Mouse (Mus musculus): ENCODE measurements around the gene Kifap3. TPM values are rescaled to one million over a fixed set of nuclear protein-coding genes. Genes with fewer than 3 reads are reported as not detected.

Gene Kifap3
- polyA plus RNA-seq, 1 experiment from 2014 or later, result 49.6 TPM

DNA sequence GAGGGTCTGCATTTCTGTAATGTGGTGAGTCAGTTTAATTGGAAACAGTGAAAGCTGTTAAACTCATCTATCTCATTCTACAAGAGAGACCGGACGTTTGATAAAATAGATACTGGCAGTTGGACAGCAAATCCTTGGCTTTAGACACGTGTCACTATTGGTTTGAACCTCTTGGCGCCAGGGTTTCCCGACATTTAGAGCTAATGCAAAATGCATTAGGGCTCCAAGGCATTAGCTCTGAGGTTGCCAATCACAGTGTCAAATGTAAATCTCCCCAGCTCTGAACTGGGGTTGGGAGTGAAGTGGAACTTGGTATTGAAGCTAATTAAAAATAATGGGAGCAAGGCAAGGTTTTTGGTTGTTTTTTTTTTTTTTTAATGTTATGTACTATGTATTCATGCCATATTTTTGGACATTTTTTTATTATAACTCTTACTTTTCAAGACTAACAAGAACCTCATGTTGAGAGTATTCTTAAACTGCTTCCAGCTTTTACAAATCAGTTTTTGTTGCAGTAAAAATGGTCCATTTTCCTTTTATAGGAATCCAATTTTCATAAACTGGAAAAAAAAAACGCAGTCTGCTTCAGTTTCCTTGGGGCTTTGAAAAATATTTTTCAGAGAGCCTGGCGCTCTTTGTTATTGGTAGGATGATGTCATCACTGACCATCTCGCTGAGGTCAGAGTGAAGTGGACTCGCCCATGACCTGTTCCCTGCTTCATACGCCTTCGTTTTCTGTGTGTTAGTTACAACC, 114.6 kb downstream of the Kifap3 start:
- no peak for ATAC-seq (ENCODE audit: insufficient number of reproducible peaks, insufficient read depth, low FRiP score, low TSS enrichment, low read depth)
- H3K4me2 ChIP-seq, result no peak overlapping the region
- no peak overlapping the region for H3K9ac ChIP-seq (replicated peaks)
- H3K27ac ChIP-seq, result no peak overlapping the region
- WGBS, result 38% methylated on average over 11 of the region's 11 CpGs
- no peak overlapping the region for H3K4me3 ChIP-seq (replicated peaks)
- 0 out of 2 replicates have a peak, but pooled peaks cover 5% of the 10 kb centered on the region for H3K36me3 ChIP-seq
- H3K27me3 ChIP-seq, result no peaks in the 10 kb centered on the region
- no peaks in the 10 kb centered on the region for H3K9me3 ChIP-seq
- H3K4me1 ChIP-seq (replicated peaks), result peaks cover 49% of the 10 kb centered on the region

GRCm38 (mm10) chr1:163898291-163898764, 118.9 kb downstream of the Kifap3 start:
- WGBS, result 9% methylated on average over 5 of the region's 5 CpGs
- Histone ChIP-seq H3K4me3 (replicated peaks) (no peak overlapping the region), H3K27me3 (no peaks in the 10 kb centered on the region), H3K4me2 (peak overlapping the region; percentile 17), H3K9ac (replicated peaks) (no peak overlapping the region), H3K36me3 (no peaks in the 10 kb centered on the region), H3K27ac (peak overlapping the region; percentile 70; the same call in 1 of the 2 replicates), H3K4me1 (replicated peaks) (peaks cover 52% of the 10 kb centered on the region), H3K9me3 (no peaks in the 10 kb centered on the region)
- ATAC-seq (ENCODE audit: insufficient number of reproducible peaks, insufficient read depth, low FRiP score, low TSS enrichment, low read depth), result peak; percentile 69; the same call in 1 of the 2 replicates

- WGBS, result 82% methylated on average over 2 of the region's 2 CpGs
- Histone ChIP-seq H3K4me2 (no peak overlapping the region), H3K4me1 (replicated peaks) (peaks cover 43% of the 10 kb centered on the region), H3K27ac (no peak overlapping the region), H3K4me3 (replicated peaks) (no peak overlapping the region), H3K36me3 (no peaks in the 10 kb centered on the region), H3K9me3 (no peaks in the 10 kb centered on the region), H3K9ac (replicated peaks) (no peak overlapping the region), H3K27me3 (no peaks in the 10 kb centered on the region)
- no peak for ATAC-seq (ENCODE audit: insufficient number of reproducible peaks, insufficient read depth, low FRiP score, low TSS enrichment, low read depth)
Observed at GRCm38 (mm10) chr1:163899575-163899974, 120.2 kb downstream of the Kifap3 start.

- Histone ChIP-seq H3K9me3 (no peaks in the 10 kb centered on the region), H3K4me1 (replicated peaks) (peaks cover 37% of the 10 kb centered on the region), H3K4me3 (replicated peaks) (no peak overlapping the region), H3K9ac (replicated peaks) (no peak overlapping the region), H3K27ac (no peak overlapping the region), H3K27me3 (no peaks in the 10 kb centered on the region), H3K4me2 (no peak overlapping the region), H3K36me3 (no peaks in the 10 kb centered on the region)
- 89% methylated on average over 2 of the region's 2 CpGs for WGBS
- ATAC-seq (ENCODE audit: insufficient number of reproducible peaks, insufficient read depth, low FRiP score, low TSS enrichment, low read depth), result no peak
Observed at GRCm38 (mm10) chr1:163900168-163900567, 120.8 kb downstream of the Kifap3 start.

DNA sequence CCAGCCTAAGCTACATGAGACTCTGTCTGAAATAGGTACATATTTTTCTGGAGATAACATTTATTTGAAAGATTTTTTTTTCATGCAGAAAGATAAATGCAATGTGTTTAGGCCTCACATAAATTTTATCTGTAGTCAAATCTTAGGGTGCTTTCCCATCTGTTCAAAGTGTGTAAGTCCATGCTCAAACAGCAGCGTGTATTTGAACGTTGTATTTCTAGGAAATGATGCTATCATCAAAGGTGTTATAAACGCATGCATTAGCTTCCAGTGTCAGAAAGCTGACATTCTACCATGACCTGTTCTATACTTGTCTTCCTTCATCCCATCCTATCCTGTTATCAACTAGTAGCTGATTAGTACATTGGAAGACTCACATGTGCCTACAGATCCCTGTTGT, 124.0 kb downstream of the Kifap3 start:
- 83% methylated on average over 3 of the region's 3 CpGs for WGBS
- H3K4me3 ChIP-seq (replicated peaks), result no peak overlapping the region
- no peak overlapping the region for H3K27ac ChIP-seq
- H3K36me3 ChIP-seq, result no peaks in the 10 kb centered on the region
- no peaks in the 10 kb centered on the region for H3K9me3 ChIP-seq
- H3K4me2 ChIP-seq, result no peak overlapping the region
- no peak overlapping the region for H3K9ac ChIP-seq (replicated peaks)
- ATAC-seq (ENCODE audit: insufficient number of reproducible peaks, insufficient read depth, low FRiP score, low TSS enrichment, low read depth), result no peak
- H3K4me1 ChIP-seq (replicated peaks), result peaks cover 26% of the 10 kb centered on the region
- no peaks in the 10 kb centered on the region for H3K27me3 ChIP-seq

- Histone ChIP-seq H3K9ac (replicated peaks) (no peak overlapping the region), H3K27me3 (no peaks in the 10 kb centered on the region), H3K4me1 (replicated peaks) (peaks cover 22% of the 10 kb centered on the region), H3K36me3 (no peaks in the 10 kb centered on the region), H3K27ac (peak overlapping the region; percentile 13; the same call in 1 of the 2 replicates), H3K4me2 (no peak overlapping the region), H3K4me3 (replicated peaks) (no peak overlapping the region), H3K9me3 (no peaks in the 10 kb centered on the region)
- WGBS, result 10% methylated on average over 4 of the region's 4 CpGs
- 0 out of 2 replicates have a peak, but pooled peaks have one; percentile 45 for ATAC-seq (ENCODE audit: insufficient number of reproducible peaks, insufficient read depth, low FRiP score, low TSS enrichment, low read depth)
Observed at GRCm38 (mm10) chr1:163907007-163907811, 127.8 kb downstream of the Kifap3 start.

GRCm38 (mm10) chr1:163908389-163908788, 129.0 kb downstream of the Kifap3 start:
- no peak; the same call in 1 of the 2 replicates for ATAC-seq (ENCODE audit: insufficient number of reproducible peaks, insufficient read depth, low FRiP score, low TSS enrichment, low read depth)
- 52% methylated on average over 11 of the region's 11 CpGs for WGBS
- no peak overlapping the region for H3K9ac ChIP-seq (replicated peaks)
- H3K27me3 ChIP-seq, result no peaks in the 10 kb centered on the region
- H3K36me3 ChIP-seq, result no peaks in the 10 kb centered on the region
- no peak overlapping the region for H3K4me2 ChIP-seq
- no peak overlapping the region for H3K4me3 ChIP-seq (replicated peaks)
- H3K4me1 ChIP-seq (replicated peaks), result peaks cover 22% of the 10 kb centered on the region
- H3K9me3 ChIP-seq, result no peaks in the 10 kb centered on the region
- H3K27ac ChIP-seq, result no peak overlapping the region

DNA sequence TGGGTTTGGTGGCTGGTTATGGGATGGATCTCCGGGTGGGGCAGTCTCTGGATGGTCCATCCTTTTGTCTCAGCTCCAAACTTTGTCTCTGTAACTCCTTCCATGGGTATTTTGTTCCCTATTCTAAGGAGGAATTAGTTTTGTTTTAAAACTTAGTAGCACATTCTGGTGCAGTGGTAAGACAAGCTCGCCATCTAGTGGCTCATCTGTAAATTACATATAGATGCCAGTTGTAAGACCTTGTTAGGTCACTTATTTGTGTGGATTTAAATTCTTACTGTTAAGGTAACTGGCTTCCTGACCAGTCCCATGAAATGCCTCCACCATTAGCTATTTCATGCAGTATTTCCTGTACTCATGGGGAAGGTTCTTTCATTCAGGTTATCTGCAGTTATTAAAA, 131.0 kb downstream of the Kifap3 start:
- Histone ChIP-seq H3K27ac (no peak overlapping the region), H3K27me3 (no peaks in the 10 kb centered on the region), H3K4me3 (replicated peaks) (no peak overlapping the region), H3K9me3 (no peaks in the 10 kb centered on the region), H3K9ac (replicated peaks) (no peak overlapping the region), H3K4me2 (no peak overlapping the region), H3K4me1 (replicated peaks) (peaks cover 22% of the 10 kb centered on the region), H3K36me3 (no peaks in the 10 kb centered on the region)
- ATAC-seq (ENCODE audit: insufficient number of reproducible peaks, insufficient read depth, low FRiP score, low TSS enrichment, low read depth), result no peak
- WGBS, result 7% methylated on average over 2 of the region's 2 CpGs

- no peaks in the 10 kb centered on the region for H3K27me3 ChIP-seq
- H3K27ac ChIP-seq, result no peak overlapping the region
- H3K9me3 ChIP-seq, result no peaks in the 10 kb centered on the region
- peaks cover 3% of the 10 kb centered on the region for H3K36me3 ChIP-seq
- ATAC-seq (ENCODE audit: insufficient number of reproducible peaks, insufficient read depth, low FRiP score, low TSS enrichment, low read depth), result no peak
- WGBS, result 82% methylated on average over 9 of the region's 9 CpGs
- no peak overlapping the region for H3K9ac ChIP-seq (replicated peaks)
- H3K4me2 ChIP-seq, result no peak overlapping the region
- H3K4me3 ChIP-seq (replicated peaks), result no peak overlapping the region
- peaks cover 22% of the 10 kb centered on the region for H3K4me1 ChIP-seq (replicated peaks)
Observed at GRCm38 (mm10) chr1:163910785-163911184, 131.4 kb downstream of the Kifap3 start.

DNA sequence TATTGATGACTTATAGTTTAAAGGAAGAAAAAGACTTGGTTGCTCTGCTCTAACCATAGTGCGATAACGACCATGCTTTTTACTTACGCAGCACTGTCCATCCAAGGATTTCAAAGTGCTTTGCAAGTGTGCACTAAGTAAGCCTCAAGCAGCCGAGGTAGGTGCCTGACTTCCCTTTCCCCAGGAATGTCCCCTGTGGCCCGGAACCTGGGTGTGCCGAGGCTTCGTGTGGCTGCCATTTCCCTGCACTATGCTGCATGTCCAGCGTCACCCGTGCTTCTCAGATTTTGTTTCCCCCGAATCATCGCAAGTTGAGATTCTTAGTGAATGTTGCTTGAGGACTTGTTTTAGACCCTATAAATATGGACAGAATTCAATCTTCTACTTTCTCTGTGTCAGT, 132.6 kb downstream of the Kifap3 start:
- Histone ChIP-seq H3K4me2 (no peak overlapping the region), H3K36me3 (peaks cover 13% of the 10 kb centered on the region), H3K4me1 (replicated peaks) (peaks cover 18% of the 10 kb centered on the region), H3K27me3 (no peaks in the 10 kb centered on the region), H3K4me3 (replicated peaks) (no peak overlapping the region), H3K9ac (replicated peaks) (no peak overlapping the region), H3K27ac (no peak overlapping the region), H3K9me3 (no peaks in the 10 kb centered on the region)
- no peak for ATAC-seq (ENCODE audit: insufficient number of reproducible peaks, insufficient read depth, low FRiP score, low TSS enrichment, low read depth)
- WGBS, result 87% methylated on average over 11 of the region's 11 CpGs

DNA sequence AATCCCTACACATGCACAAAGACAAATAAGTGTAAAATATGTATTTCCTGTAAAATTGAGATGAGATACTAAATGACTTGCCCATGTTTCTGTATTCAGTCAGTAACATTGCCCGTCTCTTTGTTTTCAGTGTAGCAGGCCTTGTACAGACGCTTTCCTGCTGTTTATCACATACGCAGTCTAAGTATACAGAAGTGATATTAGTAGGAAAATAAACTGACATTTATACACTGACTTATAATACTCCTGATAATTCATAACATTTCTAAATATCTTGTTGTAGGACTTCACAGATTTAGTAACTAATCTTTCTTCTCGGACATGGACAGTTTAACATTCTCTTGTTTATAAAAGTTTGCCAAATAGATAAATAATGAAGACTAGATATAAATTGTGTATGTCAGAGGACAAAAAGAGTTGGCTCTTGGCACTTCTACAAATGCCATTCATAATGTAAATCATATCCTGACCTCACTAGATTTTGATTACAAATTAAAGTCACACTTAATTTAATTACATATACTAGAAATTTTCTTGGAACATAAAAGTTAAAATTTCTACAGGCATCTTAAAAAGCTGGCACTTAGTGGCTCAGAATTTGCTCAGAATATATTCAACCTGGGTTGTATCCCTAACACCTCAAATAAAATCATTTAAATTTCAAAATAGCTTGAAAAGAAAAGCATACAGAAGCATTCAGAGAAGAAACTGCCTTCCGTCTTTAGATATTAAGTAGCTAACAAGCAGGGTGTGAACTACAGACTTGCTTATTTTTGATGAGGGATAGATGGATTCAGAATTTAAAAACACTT, 138.2 kb downstream of the Kifap3 start:
- H3K36me3 ChIP-seq, result peaks cover 29% of the 10 kb centered on the region
- no peaks in the 10 kb centered on the region for H3K4me1 ChIP-seq (replicated peaks)
- peaks cover 5% of the 10 kb centered on the region; the same call in 1 of the 2 replicates for H3K9me3 ChIP-seq
- 91% methylated on average over 5 of the region's 5 CpGs for WGBS
- H3K27me3 ChIP-seq, result no peaks in the 10 kb centered on the region
- H3K4me3 ChIP-seq (replicated peaks), result no peak overlapping the region
- no peak overlapping the region for H3K9ac ChIP-seq (replicated peaks)
- ATAC-seq (ENCODE audit: insufficient number of reproducible peaks, insufficient read depth, low FRiP score, low TSS enrichment, low read depth), result no peak
- H3K27ac ChIP-seq, result no peak overlapping the region
- H3K4me2 ChIP-seq, result no peak overlapping the region
